ENCODE assay signal across 13 mouse cellular contexts in the genomic region with DNA sequence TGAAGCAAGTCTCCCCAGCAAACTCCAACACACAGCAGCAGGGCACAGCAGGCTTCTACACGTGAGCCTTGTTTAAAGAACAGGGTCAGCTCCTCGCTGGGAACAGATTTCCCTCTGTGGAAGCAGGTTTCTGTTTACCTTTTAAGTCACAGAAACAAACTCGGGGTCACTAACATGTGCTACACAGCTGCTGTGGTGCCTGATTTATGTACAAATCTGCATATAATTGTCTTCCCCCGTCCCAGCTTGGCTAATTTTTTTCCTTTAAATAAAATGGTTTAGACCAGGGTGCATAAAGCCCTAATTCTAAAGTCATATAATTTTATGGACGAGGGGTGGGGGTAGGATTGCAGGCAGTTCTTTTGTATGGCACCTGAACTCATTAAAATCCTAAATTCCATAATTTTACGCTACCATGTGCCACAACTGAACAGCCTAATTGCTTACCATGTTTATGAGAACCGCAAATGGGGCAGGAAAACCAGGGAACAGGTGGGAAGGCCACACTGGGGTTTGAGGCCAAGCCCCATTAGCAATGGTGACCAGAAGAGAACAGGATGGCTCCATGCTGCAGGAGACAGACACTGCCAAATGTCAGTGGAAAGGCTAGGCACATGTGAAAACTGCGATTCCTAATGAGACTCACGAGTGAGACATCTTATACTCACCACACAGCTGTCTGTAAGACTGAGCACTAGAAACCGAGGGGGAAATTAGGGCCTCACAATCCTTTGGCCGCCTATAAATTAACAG.
DNase-seq lines count a peak whose midpoint lies in the region; ATAC-seq lines count a peak whose summit lies in the region.
"Had no signal": no experiment of that assay in that cellular context is flagged by ENCODE, and none has a peak within 500 bp of the region (broad histone marks: within the 10 kb centered on the region; RNA-seq: fewer than 3 reads in every experiment).

No protein-coding gene starts in this region.

- no peaks in the 10 kb centered on the region for H3K9me3 ChIP-seq in embryonic facial prominence, embryonic 11.5 days (replicated peaks; ENCODE audit: control insufficient read depth, low read length)
- H3K9me3 ChIP-seq in embryonic facial prominence, embryonic 10.5 days, result no peaks in the 10 kb centered on the region
- H3K9me3 ChIP-seq in neural tube, embryonic 12.5 days, result no peaks in the 10 kb centered on the region
- H3K9me3 ChIP-seq in limb, embryonic 11.5 days (ENCODE audit: control insufficient read depth, low read length), result no peaks in the 10 kb centered on the region

- ATAC-seq in embryonic facial prominence, embryonic 11.5 days (replicated peaks; ENCODE audit: insufficient number of reproducible peaks, low FRiP score, low TSS enrichment, low read depth), result no peak
- 0 out of 2 replicates have a peak, but pooled peaks have one; percentile 33 for ATAC-seq in neural tube, embryonic 12.5 days (ENCODE audit: low FRiP score, low read depth)
- peak; percentile 65 for ATAC-seq in limb, embryonic 11.5 days (ENCODE audit: insufficient number of reproducible peaks, low FRiP score, low TSS enrichment, low read depth)

- no peak overlapping the region for H3K4me2 ChIP-seq in embryonic facial prominence, embryonic 11.5 days (ENCODE audit: low read depth, low read length)
- no peak overlapping the region for H3K4me2 ChIP-seq in neural tube, embryonic 12.5 days (replicated peaks)
- H3K4me2 ChIP-seq in limb, embryonic 11.5 days (ENCODE audit: low read depth, severe bottlenecking), result no peak overlapping the region; the same call in 1 of the 2 replicates

- H3K4me1 ChIP-seq in embryonic facial prominence, embryonic 11.5 days (ENCODE audit: control insufficient read depth, insufficient read depth, low read length), result no peaks in the 10 kb centered on the region
- peaks cover 17% of the 10 kb centered on the region for H3K4me1 ChIP-seq in embryonic facial prominence, embryonic 10.5 days
- peaks cover 11% of the 10 kb centered on the region for H3K4me1 ChIP-seq in neural tube, embryonic 12.5 days
- peaks cover 23% of the 10 kb centered on the region for H3K4me1 ChIP-seq in limb, embryonic 11.5 days (ENCODE audit: control insufficient read depth, insufficient read depth, low read length)

- no peaks in the 10 kb centered on the region for H3K36me3 ChIP-seq in embryonic facial prominence, embryonic 11.5 days (replicated peaks; ENCODE audit: control insufficient read depth, insufficient read depth, low read depth, low read length)
- H3K36me3 ChIP-seq in embryonic facial prominence, embryonic 10.5 days (replicated peaks), result no peaks in the 10 kb centered on the region
- H3K36me3 ChIP-seq in neural tube, embryonic 12.5 days, result no peaks in the 10 kb centered on the region
- no peaks in the 10 kb centered on the region for H3K36me3 ChIP-seq in limb, embryonic 11.5 days (ENCODE audit: control insufficient read depth, insufficient read depth, low read length)

- H3K4me3 ChIP-seq in embryonic facial prominence, embryonic 11.5 days (ENCODE audit: low read depth, low read length), result no peak overlapping the region
- no peak overlapping the region for H3K4me3 ChIP-seq in embryonic facial prominence, embryonic 10.5 days
- no peak overlapping the region for H3K4me3 ChIP-seq in neural tube, embryonic 12.5 days
- H3K4me3 ChIP-seq in limb, embryonic 11.5 days (ENCODE audit: low read depth, low read length), result no peak overlapping the region

- H3K9ac ChIP-seq in embryonic facial prominence, embryonic 11.5 days (replicated peaks; ENCODE audit: low read length), result no peak overlapping the region
- no peak overlapping the region for H3K9ac ChIP-seq in neural tube, embryonic 12.5 days
- no peak overlapping the region for H3K9ac ChIP-seq in limb, embryonic 11.5 days (ENCODE audit: low read length)

- H3K27me3 ChIP-seq in embryonic facial prominence, embryonic 11.5 days (ENCODE audit: control insufficient read depth, insufficient read depth, low read length), result no peaks in the 10 kb centered on the region
- no peaks in the 10 kb centered on the region for H3K27me3 ChIP-seq in embryonic facial prominence, embryonic 10.5 days (replicated peaks; ENCODE audit: low read depth, poor library complexity, severe bottlenecking)
- H3K27me3 ChIP-seq in neural tube, embryonic 12.5 days (replicated peaks), result no peaks in the 10 kb centered on the region
- H3K27me3 ChIP-seq in limb, embryonic 11.5 days (ENCODE audit: control insufficient read depth, insufficient read depth, low read length), result no peaks in the 10 kb centered on the region

- DNase-seq in embryonic facial prominence, embryonic 11.5 days (ENCODE audit: low spot score), result peak; percentile 11
- no peak for DNase-seq in embryonic facial prominence, embryonic 10.5 days (ENCODE audit: low spot score)
- DNase-seq in neural tube, embryonic 10.5 days (ENCODE audit: extremely low spot score, low spot score), result no peak
- DNase-seq in limb, embryonic 11.5 days (ENCODE audit: low spot score), result peak; percentile 72
- no peak for DNase-seq in lung, postnatal 14 days
- no peak for DNase-seq in Muller cell, postnatal 12 days (ENCODE audit: inconsistent ontology term)
- no peak for DNase-seq in MN1 (ENCODE audit: low spot score)
- DNase-seq: adrenal gland, postnatal 10 days; heart, adult 18-20 months; lung, postnatal 4 days; right cerebral cortex, postnatal 4 days had no signal

- WGBS in embryonic facial prominence, embryonic 11.5 days, result 50% methylated on average over 11 of the region's 11 CpGs
- WGBS in embryonic facial prominence, embryonic 10.5 days, result 66% methylated on average over 11 of the region's 11 CpGs
- WGBS in neural tube, embryonic 12.5 days, result 42% methylated on average over 11 of the region's 11 CpGs
- 16% methylated on average over 11 of the region's 11 CpGs for WGBS in limb, embryonic 11.5 days

- H3K27ac ChIP-seq in embryonic facial prominence, embryonic 11.5 days (replicated peaks; ENCODE audit: low read depth, low read length), result no peak overlapping the region
- H3K27ac ChIP-seq in embryonic facial prominence, embryonic 10.5 days (replicated peaks), result no peak overlapping the region
- no peak overlapping the region for H3K27ac ChIP-seq in neural tube, embryonic 12.5 days
- peak overlapping the region; percentile 65 for H3K27ac ChIP-seq in limb, embryonic 11.5 days (replicated peaks; ENCODE audit: low read depth, low read length)
- H3K27ac ChIP-seq: kidney, postnatal 0 days had no signal

Comparison
In these comparisons a context has a peak if more than half of its experiments do, and no peak if none do; other contexts are left out.
1. DNase-seq: peak in embryonic facial prominence, embryonic 11.5 days (single experiment) and limb, embryonic 11.5 days (single experiment); none in embryonic facial prominence, embryonic 10.5 days (single experiment), neural tube, embryonic 10.5 days (single experiment), lung, postnatal 14 days (single experiment), Muller cell, postnatal 12 days (single experiment) and MN1 (single experiment).